Mouse (Mus musculus) MEL (cell line): ENCODE results near the gene Ppard. TPM values are rescaled to one million over a fixed set of nuclear protein-coding genes. Genes with fewer than 3 reads are reported as not detected.

Source experiments
- DNase-seq: peaks from one replicate; pipeline ENCODE4 v3.0.0; 2011; ENCODE audit warnings: low read depth, low spot score
- H3K27ac ChIP-seq: 2 replicates; pipeline ENCODE4 v1.5.1; 2012; ENCODE audit warnings: low read depth, mild to moderate bottlenecking, control low read depth, low read length, moderate library complexity; ENCODE audit not compliant: control insufficient read depth
- H3K27me3 ChIP-seq, 2 experiments: fragments of 150-350 bp in 1 of 2; sonication (generic) in 1 of 2; 2 replicates each; pipeline ENCODE4 v1.6.1; 2012; ENCODE audit warnings: low read length in 2 of 2, mild to moderate bottlenecking in 2 of 2, improper control_type of control experiment in 1 of 2, moderate library complexity in 1 of 2; ENCODE audit not compliant: insufficient read depth in 2 of 2, control insufficient read depth in 1 of 2
- H3K36me3 ChIP-seq, 2 experiments: 2 replicates each; pipeline ENCODE4 v1.6.1; 2012 to 2014; ENCODE audit warnings: low read length in 2 of 2, improper control_type of control experiment in 1 of 2, inconsistent platforms in 1 of 2, mild to moderate bottlenecking in 1 of 2; ENCODE audit not compliant: insufficient read depth in 2 of 2, control insufficient read depth in 1 of 2
- H3K4me1 ChIP-seq, 2 experiments: fragments of 150-350 bp in 1 of 2; sonication (generic) in 1 of 2; 2 replicates each; pipeline ENCODE4 v1.6.1; 2012; ENCODE audit warnings: low read length in 2 of 2, improper control_type of control experiment in 1 of 2, mild to moderate bottlenecking in 1 of 2; ENCODE audit not compliant: insufficient read depth in 2 of 2, control insufficient read depth in 1 of 2
- H3K4me3 ChIP-seq, 2 experiments: fragments of 150-350 bp in 1 of 2; sonication (generic) in 1 of 2; 2 replicates each; pipeline ENCODE4 v1.5.1; 2012; ENCODE audit warnings: low read depth in 2 of 2, low read length in 2 of 2, mild to moderate bottlenecking in 2 of 2, moderate library complexity in 2 of 2, control low read depth in 1 of 2, improper control_type of control experiment in 1 of 2; ENCODE audit not compliant: control insufficient read depth in 1 of 2, insufficient read depth in 1 of 2
- H3K79me2 ChIP-seq: 2 replicates; pipeline ENCODE4 v1.6.1; 2012; ENCODE audit warnings: mild to moderate bottlenecking, low read length, moderate library complexity; ENCODE audit not compliant: control insufficient read depth, poor library complexity, insufficient read depth
- H3K9ac ChIP-seq: 2 replicates; pipeline ENCODE4 v1.6.1; 2012; ENCODE audit warnings: low read depth, mild to moderate bottlenecking, control low read depth, low read length, moderate library complexity; ENCODE audit not compliant: control insufficient read depth, poor library complexity, severe bottlenecking
- H3K9me3 ChIP-seq: fragments of 150-350 bp; sonication (generic); replicated peaks from 2 replicates; pipeline ENCODE4 v1.6.1; 2012; ENCODE audit warnings: mild to moderate bottlenecking, low read length, improper control_type of control experiment, moderate library complexity; ENCODE audit not compliant: insufficient read depth
- CHD2 ChIP-seq: IDR thresholded peaks from 2 replicates; pipeline ENCODE4 v1.6.1; 2011; ENCODE audit warnings: low read length, improper control_type of control experiment
- CTCF ChIP-seq, 3 experiments: IDR thresholded peaks in 2 of 3; conservative IDR thresholded peaks in 1 of 3; 2 replicates each; pipeline ENCODE4 v1.5.1; 2011 to 2012; ENCODE audit warnings: low read length in 3 of 3, low read depth in 2 of 3, mild to moderate bottlenecking in 2 of 3, improper control_type of control experiment in 1 of 3, inconsistent platforms in 1 of 3, mixed read lengths in 1 of 3, moderate library complexity in 1 of 3; ENCODE audit not compliant: control insufficient read depth in 1 of 3, insufficient read depth in 1 of 3, poor library complexity in 1 of 3, severe bottlenecking in 1 of 3
- E2F4 ChIP-seq: IDR thresholded peaks from 2 replicates; pipeline ENCODE4 v1.6.1; 2011; ENCODE audit warnings: low read depth, low read length, improper control_type of control experiment, borderline replicate concordance
- EP300 ChIP-seq, 2 experiments: IDR thresholded peaks; 2 replicates each; pipeline ENCODE4 v1.6.1; 2011; ENCODE audit warnings: improper control_type of control experiment in 2 of 2, low read length in 2 of 2, low read depth in 1 of 2, mild to moderate bottlenecking in 1 of 2
- GABPA ChIP-seq: IDR thresholded peaks from 2 replicates; pipeline ENCODE4 v1.6.1; 2012; ENCODE audit warnings: low read depth, mild to moderate bottlenecking, inconsistent platforms, low read length, improper control_type of control experiment, moderate library complexity
- GATA1 ChIP-seq: IDR thresholded peaks from 2 replicates; pipeline ENCODE4 v1.6.1; 2011; ENCODE audit warnings: low read depth, low read length, improper control_type of control experiment
- MAX ChIP-seq: IDR thresholded peaks from 2 replicates; pipeline ENCODE4 v1.6.1; 2011; ENCODE audit warnings: low read length, improper control_type of control experiment
- MEF2A ChIP-seq: IDR thresholded peaks from 2 replicates; pipeline ENCODE4 v1.6.1; 2014; ENCODE audit warnings: low read depth, mild to moderate bottlenecking, inconsistent platforms, low read length, improper control_type of control experiment; ENCODE audit not compliant: poor library complexity, insufficient replicate concordance, severe bottlenecking; ENCODE audit errors: extremely low read depth
- NELFE ChIP-seq: IDR thresholded peaks from 2 replicates; pipeline ENCODE4 v1.6.1; 2011; ENCODE audit warnings: low read depth, low read length, improper control_type of control experiment
- NRF1 ChIP-seq: IDR thresholded peaks from 2 replicates; pipeline ENCODE4 v1.6.1; 2014; ENCODE audit warnings: low read depth, mild to moderate bottlenecking, inconsistent platforms, low read length, improper control_type of control experiment, moderate library complexity; ENCODE audit not compliant: poor library complexity, insufficient read depth, severe bottlenecking
- POLR2A ChIP-seq, 2 experiments: IDR thresholded peaks; 2 replicates each; pipeline ENCODE4 v1.6.1; 2011 to 2012; ENCODE audit warnings: low read length in 2 of 2, mild to moderate bottlenecking in 2 of 2, control low read depth in 1 of 2, improper control_type of control experiment in 1 of 2, low read depth in 1 of 2, moderate library complexity in 1 of 2; ENCODE audit not compliant: control insufficient read depth in 1 of 2, insufficient read depth in 1 of 2, poor library complexity in 1 of 2
- POLR2AphosphoS2 ChIP-seq: IDR thresholded peaks from 2 replicates; pipeline ENCODE4 v1.6.1; 2011; ENCODE audit warnings: low read length, improper control_type of control experiment
- RCOR1 ChIP-seq: IDR thresholded peaks from 2 replicates; pipeline ENCODE4 v1.6.1; 2012; ENCODE audit warnings: low read depth, mild to moderate bottlenecking, inconsistent platforms, low read length, improper control_type of control experiment
- TBP ChIP-seq: IDR thresholded peaks from 2 replicates; pipeline ENCODE4 v1.8.0; 2011; ENCODE audit warnings: low read depth, low read length, improper control_type of control experiment
- TCF12 ChIP-seq: IDR thresholded peaks from 2 replicates; pipeline ENCODE4 v1.6.1; 2014; ENCODE audit warnings: low read depth, mild to moderate bottlenecking, inconsistent platforms, low read length, improper control_type of control experiment, moderate library complexity
- USF1 ChIP-seq: IDR thresholded peaks from 2 replicates; pipeline ENCODE4 v1.6.1; 2014; ENCODE audit warnings: low read depth, mild to moderate bottlenecking, inconsistent platforms, low read length, improper control_type of control experiment, moderate library complexity
- ZC3H11A ChIP-seq: IDR thresholded peaks from 2 replicates; pipeline ENCODE4 v1.6.1; 2012; ENCODE audit warnings: low read depth, mild to moderate bottlenecking, inconsistent platforms, low read length, improper control_type of control experiment
- ZKSCAN1 ChIP-seq: IDR thresholded peaks from 2 replicates; pipeline ENCODE4 v1.6.1; 2012; ENCODE audit warnings: low read depth, mild to moderate bottlenecking, inconsistent platforms, low read length, improper control_type of control experiment, moderate library complexity
- polyA plus RNA-seq, 2 experiments: library from polyadenylated mRNA; stranded (reverse) in 1 of 2; unstranded in 1 of 2; fragments of >175 nt in 1 of 2; fragments of >200 nt in 1 of 2; gene quantifications; 2 replicates each; pipeline versions ENCODE4 v1.2.1 to v1.2.4; 2012; ENCODE audit warnings: low replicate concordance in 2 of 2, low read depth in 1 of 2; ENCODE audit not compliant: insufficient read length in 2 of 2, insufficient read depth in 1 of 2, missing spikeins in 1 of 2
- total RNA-seq: library from RNA; depleted of rRNA; stranded (reverse); fragments of 300-350 nt; gene quantifications from 2 replicates; pipeline ENCODE4 v1.2.3, GENCODE M21; 2012

The Ppard gene
- total and polyA plus RNA-seq, 3 experiments = 3.5 to 12.7 TPM; not detected in 1

DNA sequence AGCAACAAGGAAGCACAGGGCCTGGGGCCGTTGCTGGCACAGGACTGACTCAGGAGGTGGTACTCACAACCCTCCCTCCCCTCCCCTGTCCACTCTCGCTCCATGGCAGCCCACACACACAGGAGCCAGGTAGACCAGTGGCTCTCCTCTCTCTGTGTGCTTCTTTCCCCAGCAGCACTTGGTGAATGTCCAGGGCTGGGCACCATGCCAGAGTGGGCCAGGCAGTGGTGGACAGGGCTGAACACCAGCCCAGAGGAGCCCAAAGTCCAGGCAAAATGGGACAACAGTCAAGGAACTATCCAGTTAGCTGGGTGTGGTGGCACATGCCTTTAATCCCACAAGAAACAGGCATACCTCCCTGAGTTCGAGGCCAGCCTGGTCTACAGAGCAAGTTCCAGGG is 57.8 kb downstream of the Ppard start:
- Histone ChIP-seq H3K27ac (no peak overlapping the region), H3K36me3 (peaks cover 0 to 3% of the 10 kb centered on the region in 2 experiments; a peak in 1 of 4 replicates), H3K4me3 (no peak overlapping the region), H3K27me3 (no peaks in the 10 kb centered on the region), H3K4me1 (peaks cover 11 to 16% of the 10 kb centered on the region in 2 experiments), H3K9ac (no peak overlapping the region), H3K79me2 (no peaks in the 10 kb centered on the region), H3K9me3 (no peaks in the 10 kb centered on the region)
- no peak for DNase-seq
- TF ChIP-seq MEF2A (no peak), TBP (no peak), ZC3H11A (no peak), CHD2 (no peak), E2F4 (no peak), ZKSCAN1 (no peak), GATA1 (no peak)

DNA sequence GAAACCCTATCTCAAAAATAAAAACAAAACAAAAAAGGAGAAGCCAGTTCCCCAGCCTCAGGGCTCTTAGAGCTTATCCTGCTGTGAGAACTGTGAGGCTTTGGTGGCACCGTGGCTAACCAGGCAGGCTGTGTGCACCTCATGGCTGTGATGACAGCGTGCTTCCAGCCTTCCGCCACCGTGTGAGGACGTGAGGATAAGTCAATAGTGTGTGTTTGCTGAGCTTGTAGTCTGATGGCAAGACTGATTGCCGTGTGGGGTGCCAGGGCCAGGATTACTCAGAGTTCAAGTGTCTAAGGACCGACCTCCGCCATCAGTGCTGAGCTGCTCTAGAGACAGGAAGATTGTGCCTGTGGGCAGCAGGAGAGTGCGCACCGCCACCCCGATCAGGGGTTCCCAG is 58.2 kb downstream of the Ppard start:
- H3K9me3 ChIP-seq = no peaks in the 10 kb centered on the region
- H3K4me3 ChIP-seq = no peak overlapping the region
- TF ChIP-seq NELFE (no peak), E2F4 (no peak), USF1 (no peak), GABPA (no peak), EP300 (IDR thresholded peaks at IDR 0.05; ENCODE audit: low read depth in 1 of 2, low read length in 2 of 2) (no peak), CTCF (IDR thresholded peaks at IDR 0.05 in 2 of 3, conservative IDR thresholded peaks at IDR 0.05 in 1 of 3; ENCODE audit: control insufficient read depth in 1 of 3, insufficient read depth in 1 of 3, low read depth in 2 of 3, low read length in 3 of 3, poor library complexity in 1 of 3, severe bottlenecking in 1 of 3) (no peak), POLR2A (IDR thresholded peaks at IDR 0.05; ENCODE audit: control insufficient read depth in 1 of 2, insufficient read depth in 1 of 2, low read depth in 1 of 2, low read length in 2 of 2, poor library complexity in 1 of 2) (no peak)
- TF ChIP-seq, all 39 proteins: peak for 0
- Histone ChIP-seq H3K36me3 (peaks cover 0 to 3% of the 10 kb centered on the region in 2 experiments; a peak in 1 of 4 replicates), H3K27me3 (no peaks in the 10 kb centered on the region), H3K4me1 (peaks cover 11 to 16% of the 10 kb centered on the region in 2 experiments), H3K27ac (no peak overlapping the region), H3K79me2 (no peaks in the 10 kb centered on the region), H3K9ac (no peak overlapping the region)
- peak; percentile 46 for DNase-seq

DNA sequence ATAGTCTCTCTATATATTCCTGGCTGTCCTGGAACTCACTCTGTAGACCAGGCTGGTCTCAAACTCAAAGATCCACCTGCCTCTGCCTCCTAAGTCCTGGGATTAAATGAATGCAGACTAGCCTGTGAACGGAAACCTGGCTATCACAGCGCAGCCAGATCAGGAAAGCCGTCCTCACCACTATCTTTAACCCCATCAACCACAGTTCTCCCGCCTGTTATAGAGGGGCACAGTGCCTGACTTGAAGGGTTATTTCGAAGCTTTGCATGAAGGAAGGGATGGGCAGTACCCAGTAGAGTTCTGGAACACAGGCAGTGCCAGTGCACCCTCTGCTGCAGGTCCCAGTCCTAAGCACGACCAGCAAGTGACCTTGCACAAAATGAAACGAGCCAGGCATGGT is 58.8 kb downstream of the Ppard start:
- peaks cover 0 to 3% of the 10 kb centered on the region in 2 experiments; a peak in 1 of 4 replicates for H3K36me3 ChIP-seq
- H3K27me3 ChIP-seq = no peaks in the 10 kb centered on the region
- no peaks in the 10 kb centered on the region for H3K9me3 ChIP-seq
- peaks cover 11 to 16% of the 10 kb centered on the region in 2 experiments for H3K4me1 ChIP-seq
- TF ChIP-seq EP300 (IDR thresholded peaks at IDR 0.05; ENCODE audit: low read depth in 1 of 2, low read length in 2 of 2) = peak; percentile 37 to 50; a peak in 2 of 4 replicates
- TF ChIP-seq TCF12 = peak; percentile 52
- no peak for TF ChIP-seq POLR2AphosphoS2
- TF ChIP-seq RCOR1 = peak; percentile 74
- TF ChIP-seq ZKSCAN1 = no peak
- TF ChIP-seq NRF1 = no peak
- peak; percentile 52; the same call in 1 of the 2 replicates for TF ChIP-seq GATA1
- peak; percentile 49 for TF ChIP-seq MAX
- peak; percentile 45 for DNase-seq
- H3K4me3 ChIP-seq = no peak overlapping the region
- H3K27ac ChIP-seq = no peak overlapping the region
- H3K9ac ChIP-seq = no peak overlapping the region
- H3K79me2 ChIP-seq = no peaks in the 10 kb centered on the region
